Mouse (Mus musculus) liver, adult 2 months (tissue): ENCODE results near the gene Teddm2. TPM values are rescaled to one million over a fixed set of nuclear protein-coding genes. Genes with fewer than 3 reads are reported as not detected.

ENCODE experiments used
- DNase-seq: peaks from one replicate; pipeline ENCODE4 v3.0.0-alpha.2; 2011; ENCODE audit warnings: low read depth, low spot score; ENCODE audit errors: extremely low read depth
- H3K27ac ChIP-seq: fragments of 200-500 bp; replicated peaks from 2 replicates; pipeline ENCODE4 v1.5.1; 2012; ENCODE audit warnings: low read depth, mild to moderate bottlenecking, control low read depth, inconsistent platforms, low read length; ENCODE audit not compliant: insufficient read depth
- H3K27me3 ChIP-seq: fragments of 200-500 bp; 2 replicates; pipeline ENCODE4 v1.6.1; 2012; ENCODE audit warnings: mild to moderate bottlenecking, moderate library complexity, low read length, inconsistent platforms; ENCODE audit not compliant: control insufficient read depth, insufficient read depth
- H3K36me3 ChIP-seq: fragments of 200-500 bp; 2 replicates; pipeline ENCODE4 v1.6.1; 2012; ENCODE audit warnings: low read length, inconsistent platforms; ENCODE audit not compliant: control insufficient read depth, insufficient read depth
- H3K4me1 ChIP-seq: fragments of 200-500 bp; 2 replicates; pipeline ENCODE4 v1.6.1; 2011; ENCODE audit warnings: low read length; ENCODE audit not compliant: control insufficient read depth, insufficient read depth
- H3K4me3 ChIP-seq: fragments of 200-500 bp; 2 replicates; pipeline ENCODE4 v1.5.1; 2011; ENCODE audit warnings: low read depth, mild to moderate bottlenecking, control low read depth, low read length, moderate library complexity; ENCODE audit not compliant: insufficient read depth
- H3K79me2 ChIP-seq: fragments of 200-500 bp; 2 replicates; pipeline ENCODE4 v1.6.1; 2012; ENCODE audit warnings: inconsistent platforms, mild to moderate bottlenecking, low read length, moderate library complexity; ENCODE audit not compliant: control insufficient read depth, insufficient read depth
- H3K9ac ChIP-seq: fragments of 200-500 bp; 2 replicates; pipeline ENCODE4 v1.6.1; 2012; ENCODE audit warnings: low read depth, mild to moderate bottlenecking, control low read depth, inconsistent platforms, low read length
- CTCF ChIP-seq: fragments of 200-500 bp; IDR thresholded peaks from 2 replicates; pipeline ENCODE4 v1.5.1; 2011; ENCODE audit warnings: low read depth, low read length, control low read depth
- POLR2A ChIP-seq: fragments of 200-500 bp; IDR thresholded peaks from 2 replicates; pipeline ENCODE4 v1.6.1; 2011; ENCODE audit warnings: low read length, control low read depth; ENCODE audit not compliant: insufficient read depth; ENCODE audit errors: extremely low read depth
- WGBS: fragments of 180-500 bp; shearing (Covaris S2); methylation state at CpG from one replicate; pipeline ENCODE4 v1.1.7; 2018; 5-methylcytosine and 5-hydroxymethylcytosine counted together
- polyA plus RNA-seq: library from polyadenylated mRNA; depleted of rRNA; stranded (reverse); fragments of >200 nt; gene quantifications from 2 replicates; pipeline ENCODE4 v1.2.3, GENCODE M21; 2012
- total RNA-seq: library from RNA; depleted of rRNA; stranded (reverse); fragments of >200 nt; gene quantifications from 2 replicates; pipeline ENCODE4 v1.2.3, GENCODE M21; 2014

The Teddm2 gene
- total and polyA plus RNA-seq, 2 experiments = 0.80 to 0.83 TPM

- Histone ChIP-seq H3K36me3 (peaks cover 32% of the 10 kb centered on the region), H3K27me3 (no peaks in the 10 kb centered on the region), H3K4me1 (peaks cover 11% of the 10 kb centered on the region; the same call in 1 of the 2 replicates), H3K9ac (peak overlapping the region; percentile 96), H3K4me3 (peak overlapping the region; percentile 88), H3K79me2 (peaks cover 16% of the 10 kb centered on the region; the same call in 1 of the 2 replicates), H3K27ac (peak overlapping the region; percentile 91)
- 2% methylated on average over 25 of the region's 25 CpGs for WGBS
- DNase-seq = peak; percentile 77
- TF ChIP-seq POLR2A (peak; percentile 35; the same call in 1 of the 2 replicates), CTCF (no peak)
Observed at GRCm38 (mm10) chr1:153900860-153901730, 1.1 kb upstream of the Teddm2 start.

GRCm38 (mm10) chr1:153900381-153900780 is 353 bp upstream of the Teddm2 start:
- H3K27ac ChIP-seq = peak overlapping the region; percentile 91
- peak overlapping the region; percentile 88 for H3K4me3 ChIP-seq
- DNase-seq = no peak
- H3K4me1 ChIP-seq = peaks cover 11% of the 10 kb centered on the region; the same call in 1 of the 2 replicates
- peak overlapping the region; percentile 96 for H3K9ac ChIP-seq
- peaks cover 16% of the 10 kb centered on the region; the same call in 1 of the 2 replicates for H3K79me2 ChIP-seq
- H3K27me3 ChIP-seq = no peaks in the 10 kb centered on the region
- WGBS = 1% methylated on average over 36 of the region's 36 CpGs
- TF ChIP-seq POLR2A = peak; percentile 32; the same call in 1 of the 2 replicates
- TF ChIP-seq CTCF = peak; percentile 15; the same call in 1 of the 2 replicates
- H3K36me3 ChIP-seq = peaks cover 28% of the 10 kb centered on the region

- no peak for DNase-seq
- Histone ChIP-seq H3K27me3 (no peaks in the 10 kb centered on the region), H3K4me1 (peaks cover 11% of the 10 kb centered on the region; the same call in 1 of the 2 replicates), H3K9ac (peak overlapping the region; percentile 49), H3K27ac (peak overlapping the region; percentile 61), H3K79me2 (peaks cover 16% of the 10 kb centered on the region; the same call in 1 of the 2 replicates), H3K36me3 (peaks cover 16% of the 10 kb centered on the region), H3K4me3 (peak overlapping the region; percentile 88)
- no peak for TF ChIP-seq POLR2A
- WGBS = 19% methylated on average over 22 of the region's 22 CpGs
Observed at GRCm38 (mm10) chr1:153898989-153899730, 868 bp downstream of the Teddm2 start.

- peak; percentile 72 for DNase-seq
- peaks cover 13% of the 10 kb centered on the region; the same call in 1 of the 2 replicates for H3K79me2 ChIP-seq
- no peak overlapping the region for H3K4me3 ChIP-seq
- peaks cover 8% of the 10 kb centered on the region; the same call in 1 of the 2 replicates for H3K4me1 ChIP-seq
- H3K27ac ChIP-seq = peak overlapping the region; percentile 54
- no peak overlapping the region for H3K9ac ChIP-seq
- TF ChIP-seq POLR2A (no peak), CTCF (no peak)
- 38% methylated on average over 8 of the region's 8 CpGs for WGBS
- no peaks in the 10 kb centered on the region for H3K27me3 ChIP-seq
- H3K36me3 ChIP-seq = no peaks in the 10 kb centered on the region
Observed at GRCm38 (mm10) chr1:153897196-153897595, 2.8 kb downstream of the Teddm2 start.

GRCm38 (mm10) chr1:153894979-153895378 is 5.0 kb downstream of the Teddm2 start:
- TF ChIP-seq CTCF (peak; percentile 65), POLR2A (no peak)
- H3K27ac ChIP-seq = no peak overlapping the region
- peaks cover 7% of the 10 kb centered on the region; the same call in 1 of the 2 replicates for H3K4me1 ChIP-seq
- no peaks in the 10 kb centered on the region for H3K36me3 ChIP-seq
- no peak overlapping the region for H3K9ac ChIP-seq
- peaks cover 2% of the 10 kb centered on the region; the same call in 1 of the 2 replicates for H3K79me2 ChIP-seq
- DNase-seq = peak; percentile 62
- WGBS = 10% methylated on average over 5 of the region's 5 CpGs
- H3K4me3 ChIP-seq = no peak overlapping the region
- H3K27me3 ChIP-seq = no peaks in the 10 kb centered on the region
